In genomic region chr6:85372496-85372895, GRCm38 (mm10) we compare ENCODE assay signal across 9 mouse cellular contexts. TPM values are rescaled to one million over a fixed set of nuclear protein-coding genes. Genes with fewer than 3 reads are reported as not detected.
A peak's percentile ranks its signal among the peaks of the same experiment; 100 is the strongest.
DNase-seq lines count a peak whose midpoint lies in the region; ATAC-seq lines count a peak whose summit lies in the region.
"Had no signal": no experiment of that assay in that cellular context is flagged by ENCODE, and none has a peak within 500 bp of the region (broad histone marks: within the 10 kb centered on the region; RNA-seq: fewer than 3 reads in every experiment).

No protein-coding gene starts in this region.

- DNase-seq in lung, postnatal 14 days = no peak
- peak; percentile 47 for DNase-seq in gastrocnemius, postnatal 14 days
- peak; percentile 52 for DNase-seq in heart, postnatal 25 days (ENCODE audit: low spot score)
- no peak for DNase-seq in thymus, postnatal 36 days
- DNase-seq in left cerebral cortex, adult 8-10 months (ENCODE audit: low spot score in 2 of 2) = no peak
- DNase-seq: thymus, postnatal 4 days had no signal

- no peak overlapping the region for H3K4me3 ChIP-seq in lung, embryonic 16.5 days (ENCODE audit: low read length)
- peak overlapping the region; percentile 85 for H3K4me3 ChIP-seq in neural tube, embryonic 13.5 days

- H3K4me1 ChIP-seq in lung, embryonic 16.5 days (replicated peaks; ENCODE audit: control insufficient read depth, insufficient read depth, low read length) = peaks cover 46% of the 10 kb centered on the region
- H3K4me1 ChIP-seq in neural tube, embryonic 13.5 days (replicated peaks) = peaks cover 57% of the 10 kb centered on the region

- no peak overlapping the region for H3K9ac ChIP-seq in lung, embryonic 16.5 days (ENCODE audit: low read length)
- peak overlapping the region; percentile 58 for H3K9ac ChIP-seq in neural tube, embryonic 13.5 days

- no peaks in the 10 kb centered on the region for H3K27me3 ChIP-seq in lung, embryonic 16.5 days (ENCODE audit: control insufficient read depth, insufficient read depth, low read depth, low read length)
- H3K27me3 ChIP-seq in neural tube, embryonic 13.5 days = peaks cover 22% of the 10 kb centered on the region

- intact Hi-C loops in gastrocnemius, postnatal 14 days (cut with DNase I; ENCODE audit: low total_unique reads) = no loop called here
- intact Hi-C loops in heart, postnatal 25 days (cut with DNase I) = no loop called here

- H3K27ac ChIP-seq in lung, embryonic 16.5 days (ENCODE audit: low read length) = no peak overlapping the region
- H3K27ac ChIP-seq in neural tube, embryonic 13.5 days (replicated peaks) = no peak overlapping the region

- H3K4me2 ChIP-seq in lung, embryonic 16.5 days (ENCODE audit: low read depth, low read length) = peak overlapping the region; percentile 88
- peak overlapping the region; percentile 81 for H3K4me2 ChIP-seq in neural tube, embryonic 13.5 days

- H3K36me3 ChIP-seq in lung, embryonic 16.5 days (ENCODE audit: control insufficient read depth, insufficient read depth, low read length) = no peaks in the 10 kb centered on the region
- H3K36me3 ChIP-seq in neural tube, embryonic 13.5 days = 0 out of 2 replicates have a peak, but pooled peaks cover 7% of the 10 kb centered on the region

- ATAC-seq in lung, embryonic 16.5 days (ENCODE audit: low read depth) = no peak
- ATAC-seq in neural tube, embryonic 13.5 days (ENCODE audit: low read depth) = no peak

- no peaks in the 10 kb centered on the region for H3K9me3 ChIP-seq in lung, embryonic 16.5 days (ENCODE audit: control insufficient read depth, low read length)
- H3K9me3 ChIP-seq in neural tube, embryonic 13.5 days = no peaks in the 10 kb centered on the region

- WGBS in lung, embryonic 16.5 days = 48% methylated on average over 2 of the region's 2 CpGs
- 76% methylated on average over 2 of the region's 2 CpGs for WGBS in neural tube, embryonic 13.5 days

RNA-seq across cellular contexts. Expression of gene Rab11fip5, which starts 1.9 kb away (rescaled TPM):
- 12.0 and 12.2 TPM in 2 replicates for polyA plus RNA-seq in lung, embryonic 16.5 days (2015; fragmentation: Nextera tagmentation; extraction: Ambion mirVana)
- 10 to 100 TPM; 25.9 to 31.5 TPM for total RNA-seq in gastrocnemius, postnatal 14 days (2021)
- total RNA-seq in heart, postnatal 25 days (2021) = 10 to 100 TPM; 59.9 to 68.6 TPM
- polyA plus RNA-seq in neural tube, embryonic 13.5 days (2015; fragmentation: Nextera tagmentation; extraction: Ambion mirVana) = 13.2 and 15.1 TPM in 2 replicates
- total RNA-seq in left cerebral cortex, adult 8-10 months (2022) = 10 to 100 TPM; 76.8 to 87.2 (median 83.1) TPM

RNA-seq across cellular contexts. Expression of gene Sfxn5, which starts 39.3 kb away (rescaled TPM):
- polyA plus RNA-seq in lung, embryonic 16.5 days (2015; fragmentation: Nextera tagmentation; extraction: Ambion mirVana) = 7.0 and 7.8 TPM in 2 replicates
- total RNA-seq in gastrocnemius, postnatal 14 days (2021) = 1 to 10 TPM; 2.7 to 4.1 TPM
- total RNA-seq in heart, postnatal 25 days (2021) = 1 to 10 TPM; 4.6 to 4.8 TPM
- polyA plus RNA-seq in neural tube, embryonic 13.5 days (2015; fragmentation: Nextera tagmentation; extraction: Ambion mirVana) = 11.8 and 15.8 TPM in 2 replicates
- 100 to 1,000 TPM; 177 to 201 (median 188) TPM for total RNA-seq in left cerebral cortex, adult 8-10 months (2022)

RNA-seq across cellular contexts. Expression of gene Noto, which starts 51.2 kb away (rescaled TPM):
- polyA plus RNA-seq in lung, embryonic 16.5 days (2015; fragmentation: Nextera tagmentation; extraction: Ambion mirVana) = 0.80 and 0.94 TPM in 2 replicates
- total RNA-seq in gastrocnemius, postnatal 14 days (2021) = not detected
- total RNA-seq in heart, postnatal 25 days (2021) = not detected
- not detected in 2 replicates for polyA plus RNA-seq in neural tube, embryonic 13.5 days (2015; fragmentation: Nextera tagmentation; extraction: Ambion mirVana)
- not detected for total RNA-seq in left cerebral cortex, adult 8-10 months (2022)
- total RNA-seq: common myeloid progenitor, adult 5-6 weeks had no signal

RNA-seq across cellular contexts. Expression of gene Smyd5, which starts 59.3 kb away (rescaled TPM):
- polyA plus RNA-seq in lung, embryonic 16.5 days (2015; fragmentation: Nextera tagmentation; extraction: Ambion mirVana) = 53.4 and 55.2 TPM in 2 replicates
- 1 to 10 TPM; 7.6 to 9.0 TPM for total RNA-seq in gastrocnemius, postnatal 14 days (2021)
- 1 to 10 TPM; 6.5 to 8.7 TPM for total RNA-seq in heart, postnatal 25 days (2021)
- polyA plus RNA-seq in neural tube, embryonic 13.5 days (2015; fragmentation: Nextera tagmentation; extraction: Ambion mirVana) = 54.0 and 61.6 TPM in 2 replicates
- 10 to 100 TPM; 53.0 to 58.7 (median 54.3) TPM for total RNA-seq in left cerebral cortex, adult 8-10 months (2022)

Comparison
In these comparisons a context has a peak if more than half of its experiments do, and no peak if none do; other contexts are left out.
1. DNase-seq: peak in gastrocnemius, postnatal 14 days (single experiment) and heart, postnatal 25 days (single experiment); none in lung, postnatal 14 days (single experiment), thymus, postnatal 36 days (0 of 2) and left cerebral cortex, adult 8-10 months (0 of 2).
2. RNA of gene Sfxn5, which starts 39.3 kb away (total RNA-seq): 177 to 201 TPM in left cerebral cortex, adult 8-10 months; 4.6 to 4.8 TPM in heart, postnatal 25 days and 2.7 to 4.1 TPM in gastrocnemius, postnatal 14 days; every median in the first group is over 10 times any median in the second.